Mouse (Mus musculus): ENCODE measurements around the gene Pcbp4. TPM values are rescaled to one million over a fixed set of nuclear protein-coding genes. Genes with fewer than 3 reads are reported as not detected.
A peak's percentile ranks its signal among the peaks of the same experiment; 100 is the strongest.

The Pcbp4 gene
- polyA plus RNA-seq, 1 experiment from 2014 or later = 83.2 TPM

DNA sequence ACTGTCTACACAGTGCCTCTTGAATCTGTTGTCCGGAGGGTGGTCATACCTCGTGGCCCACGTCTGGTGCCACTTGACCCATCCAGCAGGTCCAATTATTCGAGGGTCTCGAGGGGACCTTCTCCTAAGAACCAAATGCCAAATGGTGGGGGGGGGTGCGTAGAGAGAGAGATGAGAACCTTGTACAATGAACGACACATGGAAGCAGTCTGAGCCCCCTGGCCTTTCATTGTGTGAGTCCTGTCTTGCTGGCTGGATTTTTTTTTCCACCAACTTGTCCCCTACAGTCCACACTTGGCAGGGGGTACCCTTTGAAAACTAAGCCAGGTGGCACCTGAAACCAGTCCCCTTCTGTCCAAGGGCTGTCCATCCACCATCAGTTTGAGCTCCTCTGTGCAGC is 14.7 kb downstream of the Pcbp4 start:
- no peaks in the 10 kb centered on the region for H3K9me3 ChIP-seq
- peaks cover 36% of the 10 kb centered on the region for H3K4me1 ChIP-seq
- 89% methylated on average over 7 of the region's 7 CpGs for WGBS
- 0 out of 2 replicates have a peak, but pooled peaks cover 5% of the 10 kb centered on the region for H3K27me3 ChIP-seq
- ATAC-seq (ENCODE audit: insufficient number of reproducible peaks, low FRiP score, low TSS enrichment, low read depth) = no peak
- H3K4me3 ChIP-seq = no peak overlapping the region
- H3K27ac ChIP-seq = no peak overlapping the region
- peaks cover 10% of the 10 kb centered on the region for H3K36me3 ChIP-seq
- no peak overlapping the region for H3K9ac ChIP-seq
- no peak overlapping the region for H3K4me2 ChIP-seq

DNA sequence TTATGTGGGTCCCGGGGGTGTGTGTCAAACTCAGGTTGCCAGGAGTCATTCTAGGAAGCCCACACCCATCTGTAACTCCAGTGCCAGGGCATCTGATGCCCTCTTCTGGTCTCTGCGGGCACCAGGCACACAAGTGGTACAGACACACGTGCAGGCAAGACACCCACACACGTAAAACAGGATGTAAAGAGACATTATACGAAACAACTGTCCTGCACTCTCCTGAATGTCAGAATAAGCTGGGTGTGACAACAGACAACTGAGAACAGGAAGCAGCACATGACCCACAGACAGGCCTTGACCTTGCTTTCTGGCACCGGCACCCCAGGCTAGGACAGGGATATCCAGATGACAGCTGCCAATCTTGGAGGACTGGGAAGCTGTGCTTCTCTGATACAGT is 16.2 kb downstream of the Pcbp4 start:
- peaks cover 36% of the 10 kb centered on the region for H3K4me1 ChIP-seq
- H3K4me3 ChIP-seq = no peak overlapping the region
- ATAC-seq (ENCODE audit: insufficient number of reproducible peaks, low FRiP score, low TSS enrichment, low read depth) = no peak
- H3K9ac ChIP-seq = no peak overlapping the region
- H3K4me2 ChIP-seq = no peak overlapping the region
- H3K9me3 ChIP-seq = no peaks in the 10 kb centered on the region
- H3K27me3 ChIP-seq = peaks cover 3% of the 10 kb centered on the region; the same call in 1 of the 2 replicates
- H3K36me3 ChIP-seq = no peaks in the 10 kb centered on the region
- WGBS = 68% methylated on average over 6 of the region's 6 CpGs
- no peak overlapping the region for H3K27ac ChIP-seq

DNA sequence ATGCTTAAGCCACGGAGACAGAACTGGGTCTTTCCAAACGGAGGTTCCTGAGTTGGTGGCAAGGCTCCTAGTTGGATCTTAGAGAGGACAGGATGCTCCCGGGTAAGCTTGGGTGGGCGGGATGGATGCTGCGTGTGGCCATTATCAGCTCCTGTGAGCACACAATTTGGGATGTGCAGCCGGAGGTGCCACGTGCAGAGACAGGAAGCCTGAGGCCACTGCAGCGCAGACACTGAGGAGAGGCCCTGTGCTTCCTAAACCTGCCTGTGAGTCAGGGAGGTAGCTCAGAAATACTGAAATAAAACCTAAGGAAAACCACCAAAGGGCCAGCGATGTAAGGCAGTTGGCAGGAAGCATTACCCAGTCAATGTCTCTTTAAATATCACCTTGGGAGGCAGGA is 16.7 kb downstream of the Pcbp4 start:
- WGBS = 60% methylated on average over 9 of the region's 9 CpGs
- Histone ChIP-seq H3K27me3 (peaks cover 3% of the 10 kb centered on the region; the same call in 1 of the 2 replicates), H3K27ac (no peak overlapping the region), H3K9ac (no peak overlapping the region), H3K4me1 (peaks cover 36% of the 10 kb centered on the region), H3K4me3 (no peak overlapping the region), H3K4me2 (no peak overlapping the region), H3K36me3 (no peaks in the 10 kb centered on the region), H3K9me3 (no peaks in the 10 kb centered on the region)
- ATAC-seq (ENCODE audit: insufficient number of reproducible peaks, low FRiP score, low TSS enrichment, low read depth) = no peak

DNA sequence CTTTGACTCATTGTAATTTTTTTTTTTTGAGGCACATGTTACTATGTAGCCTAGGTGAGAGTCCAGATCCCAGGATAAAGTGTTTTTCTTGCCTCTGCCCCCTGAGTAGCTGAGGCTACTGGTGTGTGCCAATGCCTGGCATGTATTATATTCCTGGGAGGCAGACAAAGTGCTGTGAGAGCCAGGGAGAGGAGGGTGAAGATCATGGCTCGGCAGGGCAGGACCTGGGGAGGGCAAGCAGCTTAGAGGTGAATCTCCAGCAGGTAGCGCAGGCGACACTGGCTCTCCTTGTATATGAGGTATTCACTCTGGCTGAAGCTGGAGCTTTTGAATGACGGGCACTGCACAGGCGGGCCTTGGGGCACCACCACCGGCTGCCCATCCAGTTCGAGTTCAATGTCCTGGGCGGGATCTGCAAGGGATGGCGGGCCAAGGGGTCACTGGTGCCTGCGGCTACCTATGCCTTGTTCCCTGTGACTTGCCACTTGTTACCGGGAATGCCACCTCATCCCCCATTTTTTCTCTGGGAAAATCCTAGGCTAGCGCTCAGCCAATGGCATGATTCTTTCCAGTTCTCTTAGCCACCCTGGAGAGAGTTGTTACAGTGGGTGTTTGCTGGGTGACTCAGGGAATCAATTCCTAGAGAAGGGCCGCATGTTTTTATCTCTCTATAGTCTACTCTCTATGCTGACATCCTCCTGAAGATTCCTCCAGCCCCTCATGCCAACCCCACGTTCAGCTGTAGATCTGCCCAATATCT is 18.1 kb downstream of the Pcbp4 start:
- peaks cover 3% of the 10 kb centered on the region; the same call in 1 of the 2 replicates for H3K27me3 ChIP-seq
- H3K9ac ChIP-seq = no peak overlapping the region
- peak overlapping the region; percentile 15; the same call in 1 of the 2 replicates for H3K4me2 ChIP-seq
- ATAC-seq (ENCODE audit: insufficient number of reproducible peaks, low FRiP score, low TSS enrichment, low read depth) = no peak
- H3K9me3 ChIP-seq = no peaks in the 10 kb centered on the region
- H3K36me3 ChIP-seq = no peaks in the 10 kb centered on the region
- H3K4me3 ChIP-seq = no peak overlapping the region
- H3K27ac ChIP-seq = no peak overlapping the region
- 67% methylated on average over 14 of the region's 14 CpGs for WGBS
- H3K4me1 ChIP-seq = peaks cover 38% of the 10 kb centered on the region

DNA sequence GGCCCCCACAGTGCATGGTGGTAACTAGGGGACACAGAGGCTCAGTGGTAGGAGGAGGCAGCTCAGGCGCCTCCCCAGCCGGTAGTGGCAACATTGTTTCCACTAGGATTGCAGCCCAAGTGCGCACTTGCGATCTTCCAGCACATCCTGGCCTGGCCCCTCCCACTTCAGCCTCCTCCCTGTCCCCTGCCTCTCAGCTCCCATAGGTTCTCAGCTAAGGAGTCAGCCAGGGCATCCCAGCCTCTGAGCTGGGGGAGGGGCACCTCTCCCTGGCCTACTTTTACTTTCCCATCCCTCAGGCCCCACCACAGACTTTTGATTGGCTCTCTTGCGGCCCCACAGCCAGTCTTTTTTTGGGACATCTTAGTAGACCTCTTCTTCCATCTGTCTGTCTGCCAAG is 18.8 kb downstream of the Pcbp4 start:
- Histone ChIP-seq H3K36me3 (no peaks in the 10 kb centered on the region), H3K27me3 (peaks cover 3% of the 10 kb centered on the region; the same call in 1 of the 2 replicates), H3K4me1 (peaks cover 43% of the 10 kb centered on the region), H3K9me3 (no peaks in the 10 kb centered on the region), H3K9ac (no peak overlapping the region), H3K4me3 (no peak overlapping the region), H3K4me2 (peak overlapping the region; percentile 15), H3K27ac (no peak overlapping the region)
- no peak for ATAC-seq (ENCODE audit: insufficient number of reproducible peaks, low FRiP score, low TSS enrichment, low read depth)
- 10% methylated on average over 5 of the region's 5 CpGs for WGBS

GRCm38 (mm10) chr9:106472321-106472720 is 19.2 kb downstream of the Pcbp4 start:
- Histone ChIP-seq H3K4me2 (no peak overlapping the region), H3K4me1 (peaks cover 45% of the 10 kb centered on the region), H3K27me3 (peaks cover 3% of the 10 kb centered on the region; the same call in 1 of the 2 replicates), H3K9ac (no peak overlapping the region), H3K36me3 (no peaks in the 10 kb centered on the region), H3K4me3 (no peak overlapping the region), H3K27ac (no peak overlapping the region), H3K9me3 (no peaks in the 10 kb centered on the region)
- ATAC-seq (ENCODE audit: insufficient number of reproducible peaks, low FRiP score, low TSS enrichment, low read depth) = no peak
- WGBS = 69% methylated on average over 4 of the region's 4 CpGs

DNA sequence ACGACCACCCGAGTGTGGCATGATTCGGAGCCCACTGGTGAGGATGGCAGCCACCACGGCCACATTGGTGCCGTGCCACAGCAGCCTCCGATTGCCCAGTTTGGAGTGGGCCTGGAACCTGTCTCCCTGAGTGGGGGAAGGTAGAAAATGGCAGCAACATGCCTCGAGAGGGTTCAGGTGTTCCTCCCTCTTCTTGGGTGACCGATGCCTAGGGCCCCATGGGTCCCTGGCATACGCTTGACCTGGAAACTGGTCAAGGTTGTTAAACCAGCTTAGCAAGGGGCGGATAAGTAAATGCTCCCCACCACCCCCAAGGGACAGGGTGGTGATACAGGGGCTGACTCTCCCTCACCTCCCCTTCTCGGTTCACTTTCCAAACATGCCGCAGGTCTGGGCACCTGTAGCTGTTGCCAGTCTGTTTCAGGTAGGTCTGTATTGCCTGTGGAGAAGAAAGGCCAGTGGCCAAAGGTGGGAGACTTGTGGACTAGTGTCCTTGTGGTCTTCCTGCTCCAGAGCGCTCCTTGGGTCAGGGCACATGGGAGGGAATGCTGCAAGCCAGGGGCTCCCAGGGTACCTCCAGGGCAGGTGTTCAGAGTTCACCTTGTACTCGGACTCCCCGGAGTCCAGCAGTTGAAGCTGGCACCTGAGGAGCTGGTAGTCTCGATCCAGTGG is 20.1 kb downstream of the Pcbp4 start:
- Histone ChIP-seq H3K27me3 (peaks cover 3% of the 10 kb centered on the region; the same call in 1 of the 2 replicates), H3K4me1 (peaks cover 53% of the 10 kb centered on the region), H3K36me3 (no peaks in the 10 kb centered on the region), H3K9me3 (no peaks in the 10 kb centered on the region), H3K27ac (no peak overlapping the region), H3K9ac (no peak overlapping the region), H3K4me2 (no peak overlapping the region), H3K4me3 (no peak overlapping the region)
- 87% methylated on average over 16 of the region's 16 CpGs for WGBS
- no peak for ATAC-seq (ENCODE audit: insufficient number of reproducible peaks, low FRiP score, low TSS enrichment, low read depth)

GRCm38 (mm10) chr9:106473753-106474105 is 20.6 kb downstream of the Pcbp4 start:
- no peak for ATAC-seq (ENCODE audit: insufficient number of reproducible peaks, low FRiP score, low TSS enrichment, low read depth)
- H3K4me1 ChIP-seq = peaks cover 58% of the 10 kb centered on the region
- H3K27me3 ChIP-seq = peaks cover 3% of the 10 kb centered on the region; the same call in 1 of the 2 replicates
- H3K9me3 ChIP-seq = no peaks in the 10 kb centered on the region
- no peak overlapping the region for H3K9ac ChIP-seq
- H3K4me3 ChIP-seq = no peak overlapping the region
- no peak overlapping the region for H3K27ac ChIP-seq
- H3K4me2 ChIP-seq = no peak overlapping the region
- no peaks in the 10 kb centered on the region for H3K36me3 ChIP-seq
- 79% methylated on average over 5 of the region's 5 CpGs for WGBS

- H3K27ac ChIP-seq = no peak overlapping the region
Observed at GRCm38 (mm10) chr9:106474456-106474855, 21.4 kb downstream of the Pcbp4 start.

GRCm38 (mm10) chr9:106475046-106475445 is 22.0 kb downstream of the Pcbp4 start:
- Histone ChIP-seq H3K4me2 (no peak overlapping the region), H3K4me1 (peaks cover 56% of the 10 kb centered on the region)

More at GRCm38 (mm10) chr9:106474456-106474855, 21.4 kb downstream of the Pcbp4 start:
- ATAC-seq (ENCODE audit: insufficient number of reproducible peaks, low FRiP score, low TSS enrichment, low read depth) = no peak
- Histone ChIP-seq H3K27me3 (peaks cover 3% of the 10 kb centered on the region; the same call in 1 of the 2 replicates), H3K4me1 (peaks cover 58% of the 10 kb centered on the region), H3K4me3 (no peak overlapping the region), H3K4me2 (0 out of 2 replicates have a peak overlapping the region, but pooled peaks have one; percentile 20), H3K36me3 (0 out of 2 replicates have a peak, but pooled peaks cover 2% of the 10 kb centered on the region), H3K9ac (no peak overlapping the region), H3K9me3 (no peaks in the 10 kb centered on the region)
- 8% methylated on average over 6 of the region's 6 CpGs for WGBS

GRCm38 (mm10) chr9:106475663-106476001 is 22.5 kb downstream of the Pcbp4 start, which contains the start of gene Rrp9:
Gene Rrp9, plus strand, starts transcription at chr9:106475963.
- Histone ChIP-seq H3K4me2 (peak within 1 kb of the TSS; percentile 49), H3K4me1 (peaks cover 56% of the 10 kb centered on the region), H3K9ac (peak within 1 kb of the TSS; percentile 5; the same call in 1 of the 2 replicates), H3K9me3 (no peaks in the 10 kb centered on the region), H3K27me3 (peaks cover 3% of the 10 kb centered on the region; the same call in 1 of the 2 replicates), H3K36me3 (peaks cover 14% of the 10 kb centered on the region), H3K27ac (peak within 1 kb of the TSS; percentile 87), H3K4me3 (peak within 1 kb of the TSS; percentile 23)
- ATAC-seq (ENCODE audit: insufficient number of reproducible peaks, low FRiP score, low TSS enrichment, low read depth) = no peak
- WGBS = 85% methylated on average over 10 of the region's 10 CpGs

More at GRCm38 (mm10) chr9:106475046-106475445, 22.0 kb downstream of the Pcbp4 start:
- no peak overlapping the region for H3K4me3 ChIP-seq
- no peak for ATAC-seq (ENCODE audit: insufficient number of reproducible peaks, low FRiP score, low TSS enrichment, low read depth)
- no peak overlapping the region for H3K27ac ChIP-seq
- whole genome bisulfite sequencing = 64% methylated on average over 7 of the region's 7 CpGs
- H3K27me3 ChIP-seq = peaks cover 3% of the 10 kb centered on the region; the same call in 1 of the 2 replicates
- peaks cover 8% of the 10 kb centered on the region for H3K36me3 ChIP-seq
- H3K9me3 ChIP-seq = no peaks in the 10 kb centered on the region
- H3K9ac ChIP-seq = no peak overlapping the region
